Mouse (Mus musculus) cerebral cortex, adult 2 months (tissue): ENCODE data around the gene Pbx3.

Source experiments
- WGBS: fragments of 180-500 bp; shearing (Covaris S2); methylation state at CpG from one replicate; pipeline ENCODE4 v1.1.7; 2018; 5-methylcytosine and 5-hydroxymethylcytosine counted together

Pbx3 gene

GRCm38 (mm10) chr2:34215496-34215895 is 157.4 kb downstream of the Pbx3 start:
- 66% methylated on average over 5 of the region's 5 CpGs for WGBS

GRCm38 (mm10) chr2:34212418-34212817 is 160.5 kb downstream of the Pbx3 start:
- WGBS = 52% methylated on average over 1 of the region's 1 CpGs

GRCm38 (mm10) chr2:34204797-34205196 is 168.1 kb downstream of the Pbx3 start:
- WGBS = 88% methylated on average over 8 of the region's 8 CpGs

- WGBS = 97% methylated on average over 2 of the region's 2 CpGs
Measured at GRCm38 (mm10) chr2:34204325-34204724, 168.6 kb downstream of the Pbx3 start.

GRCm38 (mm10) chr2:34193870-34194820 is 178.8 kb downstream of the Pbx3 start:
- WGBS = 73% methylated on average over 8 of the region's 8 CpGs

GRCm38 (mm10) chr2:34193276-34193675 is 179.7 kb downstream of the Pbx3 start:
- WGBS = 41% methylated on average over 5 of the region's 5 CpGs

- 73% methylated on average over 2 of the region's 2 CpGs for WGBS
Measured at GRCm38 (mm10) chr2:34187366-34187765, 185.6 kb downstream of the Pbx3 start.

GRCm38 (mm10) chr2:34181600-34181999 is 191.3 kb downstream of the Pbx3 start:
- WGBS = 89% methylated on average over 1 of the region's 1 CpGs

GRCm38 (mm10) chr2:34179299-34179698 is 193.6 kb downstream of the Pbx3 start:
- 76% methylated on average over 1 of the region's 1 CpGs for WGBS

GRCm38 (mm10) chr2:34170424-34170823 is 202.5 kb downstream of the Pbx3 start:
- WGBS = 96% methylated on average over 2 of the region's 2 CpGs

GRCm38 (mm10) chr2:34169626-34170025 is 203.3 kb downstream of the Pbx3 start:
- WGBS = 92% methylated on average over 2 of the region's 2 CpGs

GRCm38 (mm10) chr2:34168191-34168590 is 204.8 kb downstream of the Pbx3 start:
- WGBS = 82% methylated on average over 3 of the region's 3 CpGs

GRCm38 (mm10) chr2:34162484-34162883 is 210.5 kb downstream of the Pbx3 start:
- 88% methylated on average over 3 of the region's 3 CpGs for WGBS

GRCm38 (mm10) chr2:34157746-34158145 is 215.2 kb downstream of the Pbx3 start:
- 95% methylated on average over 3 of the region's 3 CpGs for WGBS

GRCm38 (mm10) chr2:34154833-34155232 is 218.1 kb downstream of the Pbx3 start:
- 75% methylated on average over 5 of the region's 5 CpGs for WGBS

- WGBS = 82% methylated on average over 6 of the region's 6 CpGs
Measured at GRCm38 (mm10) chr2:34153336-34153735, 219.6 kb downstream of the Pbx3 start.

GRCm38 (mm10) chr2:34150560-34150959 is 222.4 kb downstream of the Pbx3 start:
- 78% methylated on average over 4 of the region's 4 CpGs for WGBS

GRCm38 (mm10) chr2:34148214-34148613 is 224.7 kb downstream of the Pbx3 start:
- 84% methylated on average over 7 of the region's 7 CpGs for WGBS

GRCm38 (mm10) chr2:34147476-34147875 is 225.5 kb downstream of the Pbx3 start:
- WGBS = 84% methylated on average over 14 of the region's 14 CpGs

GRCm38 (mm10) chr2:34147036-34147435 is 225.9 kb downstream of the Pbx3 start:
- WGBS = 74% methylated on average over 4 of the region's 4 CpGs

GRCm38 (mm10) chr2:34146431-34146830 is 226.5 kb downstream of the Pbx3 start:
- 97% methylated on average over 1 of the region's 1 CpGs for WGBS

GRCm38 (mm10) chr2:34139470-34140158 is 233.3 kb downstream of the Pbx3 start:
- 55% methylated on average over 5 of the region's 5 CpGs for WGBS

GRCm38 (mm10) chr2:34135316-34135715 is 237.6 kb downstream of the Pbx3 start:
- 77% methylated on average over 7 of the region's 7 CpGs for WGBS
